Mouse (Mus musculus): ENCODE data around the gene Trex2.
"Not testable (repeated sequence)": the region's sequence is repeated elsewhere in the genome, so short reads cannot be mapped to it uniquely, and the experiment has no call there.

GRCm38 (mm10) chrX:73398636-73399035, 36.5 kb downstream of the Trex2 start, which contains the start of gene Gm18336:
- not testable (repeated sequence) for TF ChIP-seq CTCF (IDR thresholded peaks at IDR 0.05; ENCODE audit: control insufficient read depth, insufficient read depth, low read length); POLR2A (IDR thresholded peaks at IDR 0.05; ENCODE audit: borderline replicate concordance, control insufficient read depth, low read depth, low read length)
